Mouse (Mus musculus): Measurements from ENCODE around the gene Gcnt2. TPM values are rescaled to one million over a fixed set of nuclear protein-coding genes. Genes with fewer than 3 reads are reported as not detected.

Gcnt2 gene
- polyA plus RNA-seq, 1 experiment, result 1.2 TPM

- Histone ChIP-seq H3K36me3 (ENCODE audit: control insufficient read depth, insufficient read depth, low read length) (no peaks in the 10 kb centered on the region), H3K27me3 (ENCODE audit: control insufficient read depth, insufficient read depth, low read length) (no peaks in the 10 kb centered on the region; the same call in 1 of the 2 replicates), H3K4me3 (ENCODE audit: control insufficient read depth, insufficient read depth, low read length) (no peak overlapping the region), H3K27ac (ENCODE audit: control insufficient read depth, insufficient read depth, low read length) (no peak overlapping the region), H3K4me1 (replicated peaks; ENCODE audit: control insufficient read depth, insufficient read depth, low read length) (no peaks in the 10 kb centered on the region)
- no peak for DNase-seq
- WGBS, result 92% methylated on average over 5 of the region's 5 CpGs
- TF ChIP-seq POLR2A (IDR thresholded peaks at IDR 0.05; ENCODE audit: control insufficient read depth, extremely low read depth, insufficient read depth, low read length, poor library complexity) (no peak), CTCF (IDR thresholded peaks at IDR 0.05; ENCODE audit: borderline replicate concordance, control insufficient read depth, extremely low read depth, insufficient read depth, low read length, poor library complexity) (no peak)
Measured at GRCm38 (mm10) chr13:40852791-40853190, 6.8 kb upstream of the Gcnt2 start.

GRCm38 (mm10) chr13:40853842-40854241 lies 5.7 kb upstream of the Gcnt2 start:
- H3K27ac ChIP-seq (ENCODE audit: control insufficient read depth, insufficient read depth, low read length), result no peak overlapping the region
- WGBS, result 82% methylated on average over 4 of the region's 4 CpGs
- no peak for DNase-seq
- TF ChIP-seq POLR2A (IDR thresholded peaks at IDR 0.05; ENCODE audit: control insufficient read depth, extremely low read depth, insufficient read depth, low read length, poor library complexity), result no peak
- no peak for TF ChIP-seq CTCF (IDR thresholded peaks at IDR 0.05; ENCODE audit: borderline replicate concordance, control insufficient read depth, extremely low read depth, insufficient read depth, low read length, poor library complexity)
- H3K27me3 ChIP-seq (ENCODE audit: control insufficient read depth, insufficient read depth, low read length), result no peaks in the 10 kb centered on the region; the same call in 1 of the 2 replicates
- no peaks in the 10 kb centered on the region for H3K36me3 ChIP-seq (ENCODE audit: control insufficient read depth, insufficient read depth, low read length)
- H3K4me3 ChIP-seq (ENCODE audit: control insufficient read depth, insufficient read depth, low read length), result no peak overlapping the region
- no peaks in the 10 kb centered on the region for H3K4me1 ChIP-seq (replicated peaks; ENCODE audit: control insufficient read depth, insufficient read depth, low read length)

- 3% methylated on average over 13 of the region's 13 CpGs for WGBS
- no peak for DNase-seq
- H3K4me1 ChIP-seq (replicated peaks; ENCODE audit: control insufficient read depth, insufficient read depth, low read length), result no peaks in the 10 kb centered on the region
- no peaks in the 10 kb centered on the region; the same call in 1 of the 2 replicates for H3K27me3 ChIP-seq (ENCODE audit: control insufficient read depth, insufficient read depth, low read length)
- no peaks in the 10 kb centered on the region for H3K36me3 ChIP-seq (ENCODE audit: control insufficient read depth, insufficient read depth, low read length)
- TF ChIP-seq POLR2A (IDR thresholded peaks at IDR 0.05; ENCODE audit: control insufficient read depth, extremely low read depth, insufficient read depth, low read length, poor library complexity) (no peak), CTCF (IDR thresholded peaks at IDR 0.05; ENCODE audit: borderline replicate concordance, control insufficient read depth, extremely low read depth, insufficient read depth, low read length, poor library complexity) (no peak)
- no peak overlapping the region; the same call in 1 of the 2 replicates for H3K4me3 ChIP-seq (ENCODE audit: control insufficient read depth, insufficient read depth, low read length)
- no peak overlapping the region for H3K27ac ChIP-seq (ENCODE audit: control insufficient read depth, insufficient read depth, low read length)
Measured at GRCm38 (mm10) chr13:40854451-40855058, 5.0 kb upstream of the Gcnt2 start.

GRCm38 (mm10) chr13:40855266-40855665 lies 4.3 kb upstream of the Gcnt2 start:
- WGBS, result 91% methylated on average over 6 of the region's 6 CpGs
- Histone ChIP-seq H3K4me1 (replicated peaks; ENCODE audit: control insufficient read depth, insufficient read depth, low read length) (no peaks in the 10 kb centered on the region), H3K27ac (ENCODE audit: control insufficient read depth, insufficient read depth, low read length) (no peak overlapping the region), H3K4me3 (ENCODE audit: control insufficient read depth, insufficient read depth, low read length) (no peak overlapping the region), H3K36me3 (ENCODE audit: control insufficient read depth, insufficient read depth, low read length) (no peaks in the 10 kb centered on the region), H3K27me3 (ENCODE audit: control insufficient read depth, insufficient read depth, low read length) (no peaks in the 10 kb centered on the region; the same call in 1 of the 2 replicates)
- DNase-seq, result no peak
- TF ChIP-seq POLR2A (IDR thresholded peaks at IDR 0.05; ENCODE audit: control insufficient read depth, extremely low read depth, insufficient read depth, low read length, poor library complexity) (no peak), CTCF (IDR thresholded peaks at IDR 0.05; ENCODE audit: borderline replicate concordance, control insufficient read depth, extremely low read depth, insufficient read depth, low read length, poor library complexity) (no peak)

GRCm38 (mm10) chr13:40856786-40857185 lies 2.8 kb upstream of the Gcnt2 start:
- no peak for TF ChIP-seq POLR2A (IDR thresholded peaks at IDR 0.05; ENCODE audit: control insufficient read depth, extremely low read depth, insufficient read depth, low read length, poor library complexity)
- no peak for TF ChIP-seq CTCF (IDR thresholded peaks at IDR 0.05; ENCODE audit: borderline replicate concordance, control insufficient read depth, extremely low read depth, insufficient read depth, low read length, poor library complexity)
- Histone ChIP-seq H3K4me3 (ENCODE audit: control insufficient read depth, insufficient read depth, low read length) (no peak overlapping the region), H3K36me3 (ENCODE audit: control insufficient read depth, insufficient read depth, low read length) (no peaks in the 10 kb centered on the region), H3K27ac (ENCODE audit: control insufficient read depth, insufficient read depth, low read length) (no peak overlapping the region), H3K27me3 (ENCODE audit: control insufficient read depth, insufficient read depth, low read length) (no peaks in the 10 kb centered on the region; the same call in 1 of the 2 replicates), H3K4me1 (replicated peaks; ENCODE audit: control insufficient read depth, insufficient read depth, low read length) (no peaks in the 10 kb centered on the region)
- DNase-seq, result no peak
- 95% methylated on average over 8 of the region's 8 CpGs for WGBS

GRCm38 (mm10) chr13:40857281-40857818 lies 2.2 kb upstream of the Gcnt2 start:
- no peaks in the 10 kb centered on the region for H3K4me1 ChIP-seq (replicated peaks; ENCODE audit: control insufficient read depth, insufficient read depth, low read length)
- DNase-seq, result no peak
- no peaks in the 10 kb centered on the region; the same call in 1 of the 2 replicates for H3K27me3 ChIP-seq (ENCODE audit: control insufficient read depth, insufficient read depth, low read length)
- no peaks in the 10 kb centered on the region for H3K36me3 ChIP-seq (ENCODE audit: control insufficient read depth, insufficient read depth, low read length)
- TF ChIP-seq POLR2A (IDR thresholded peaks at IDR 0.05; ENCODE audit: control insufficient read depth, extremely low read depth, insufficient read depth, low read length, poor library complexity) (no peak), CTCF (IDR thresholded peaks at IDR 0.05; ENCODE audit: borderline replicate concordance, control insufficient read depth, extremely low read depth, insufficient read depth, low read length, poor library complexity) (no peak)
- no peak overlapping the region for H3K4me3 ChIP-seq (ENCODE audit: control insufficient read depth, insufficient read depth, low read length)
- no peak overlapping the region for H3K27ac ChIP-seq (ENCODE audit: control insufficient read depth, insufficient read depth, low read length)
- 86% methylated on average over 13 of the region's 13 CpGs for WGBS

Measured in thymus, adult 2 months (tissue).